Mouse (Mus musculus): Measurements from ENCODE around the gene Clca3a1.
"Not testable (repeated sequence)": the region's sequence is repeated elsewhere in the genome, so short reads cannot be mapped to it uniquely, and the experiment has no call there.

Clca3a1 gene

GRCm38 (mm10) chr3:144760592-144761309, at the start of gene Clca3a1:
Gene Clca3a1, minus strand, starts transcription at chr3:144760977.
- DNase-seq (ENCODE audit: low spot score in 2 of 2) = no peak

- not testable (repeated sequence) for DNase-seq (ENCODE audit: low spot score in 2 of 2)
Measured at GRCm38 (mm10) chr3:144808153-144808925, 47.6 kb upstream of the Clca3a1 start.

GRCm38 (mm10) chr3:144806626-144807025, 45.8 kb upstream of the Clca3a1 start:
- DNase-seq (ENCODE audit: low spot score in 2 of 2) = not testable (repeated sequence)

- DNase-seq (ENCODE audit: low spot score in 2 of 2) = no peak
Measured at GRCm38 (mm10) chr3:144801861-144802260, 41.1 kb upstream of the Clca3a1 start.

- DNase-seq (ENCODE audit: low spot score in 2 of 2) = no peak
Measured at GRCm38 (mm10) chr3:144785181-144786148, 24.7 kb upstream of the Clca3a1 start.

- no peak for DNase-seq (ENCODE audit: low spot score in 2 of 2)
Measured at GRCm38 (mm10) chr3:144765161-144765560, 4.4 kb upstream of the Clca3a1 start.

- no peak for DNase-seq (ENCODE audit: low spot score in 2 of 2)
Measured at GRCm38 (mm10) chr3:144761454-144761853, 677 bp upstream of the Clca3a1 start.

GRCm38 (mm10) chr3:144759719-144760118, 1.1 kb downstream of the Clca3a1 start:
- no peak for DNase-seq (ENCODE audit: low spot score in 2 of 2)

- DNase-seq (ENCODE audit: low spot score in 2 of 2) = not testable (repeated sequence)
Measured at GRCm38 (mm10) chr3:144756103-144756502, 4.7 kb downstream of the Clca3a1 start.

GRCm38 (mm10) chr3:144753120-144753519, 7.7 kb downstream of the Clca3a1 start:
- no peak for DNase-seq (ENCODE audit: low spot score in 2 of 2)

- not testable (repeated sequence) for DNase-seq (ENCODE audit: low spot score in 2 of 2)
Measured at GRCm38 (mm10) chr3:144749062-144749963, 11.5 kb downstream of the Clca3a1 start.

- DNase-seq (ENCODE audit: low spot score in 2 of 2) = not testable (repeated sequence)
Measured at GRCm38 (mm10) chr3:144747706-144748105, 13.1 kb downstream of the Clca3a1 start.

- not testable (repeated sequence) for DNase-seq (ENCODE audit: low spot score in 2 of 2)
Measured at GRCm38 (mm10) chr3:144738396-144738795, 22.4 kb downstream of the Clca3a1 start.

GRCm38 (mm10) chr3:144736831-144737230, 23.9 kb downstream of the Clca3a1 start:
- peak in 1 of 2 experiments; percentile 50 for DNase-seq (ENCODE audit: low spot score in 2 of 2)

- DNase-seq (ENCODE audit: low spot score in 2 of 2) = peak in 1 of 2 experiments; percentile 33
Measured at GRCm38 (mm10) chr3:144723455-144723854, 37.3 kb downstream of the Clca3a1 start.

GRCm38 (mm10) chr3:144722566-144722965, 38.2 kb downstream of the Clca3a1 start:
- not testable (repeated sequence) for DNase-seq (ENCODE audit: low spot score in 2 of 2)

- no peak for DNase-seq (ENCODE audit: low spot score in 2 of 2)
Measured at GRCm38 (mm10) chr3:144721860-144722256, 38.9 kb downstream of the Clca3a1 start.

GRCm38 (mm10) chr3:144721077-144721859, 39.5 kb downstream of the Clca3a1 start:
- no peak for DNase-seq (ENCODE audit: low spot score in 2 of 2)

- peak; percentile 93 to 98 for DNase-seq (ENCODE audit: low spot score in 2 of 2)
Measured at GRCm38 (mm10) chr3:144719901-144720747, 40.7 kb downstream of the Clca3a1 start, which contains the start of gene Sh3glb1. Gene Sh3glb1, minus strand, starts transcription at chr3:144720335.

Data from frontal cortex, postnatal 25 days (tissue).